20 mouse cellular contexts compared by ENCODE assay signal in genomic region chr16:92743755-92744154, GRCm38 (mm10).
A peak's percentile ranks its signal among the peaks of the same experiment; 100 is the strongest.
DNase-seq lines count a peak whose midpoint lies in the region; ATAC-seq lines count a peak whose summit lies in the region.
"Had no signal": no experiment of that assay in that cellular context is flagged by ENCODE, and none has a peak within 500 bp of the region (broad histone marks: within the 10 kb centered on the region; RNA-seq: fewer than 3 reads in every experiment).

No protein-coding gene starts in this region.

- ATAC-seq in embryonic facial prominence, embryonic 12.5 days (ENCODE audit: insufficient number of reproducible peaks, insufficient read depth, low FRiP score, low TSS enrichment) = no peak
- no peak for ATAC-seq in embryonic facial prominence, embryonic 15.5 days (ENCODE audit: insufficient number of reproducible peaks, low FRiP score, low TSS enrichment, low read depth)
- ATAC-seq in forebrain, embryonic 11.5 days (replicated peaks; ENCODE audit: low FRiP score) = no peak
- ATAC-seq: forebrain, embryonic 13.5 days; intestine, embryonic 16.5 days had no signal

- H3K4me3 ChIP-seq in embryonic facial prominence, embryonic 12.5 days = no peak overlapping the region
- H3K4me3 ChIP-seq in embryonic facial prominence, embryonic 10.5 days = no peak overlapping the region
- no peak overlapping the region for H3K4me3 ChIP-seq in embryonic facial prominence, embryonic 15.5 days (replicated peaks)
- H3K4me3 ChIP-seq in forebrain, embryonic 11.5 days (ENCODE audit: low read depth, low read length) = no peak overlapping the region
- H3K4me3 ChIP-seq: forebrain, embryonic 13.5 days; heart, embryonic 13.5 days; hindbrain, embryonic 15.5 days; myocyte; stomach, embryonic 15.5 days had no signal

- no peak for DNase-seq in embryonic facial prominence, embryonic 10.5 days (ENCODE audit: low spot score)
- DNase-seq in CD4-positive helper T cell, adult 2 months (ENCODE audit: low read depth, low spot score) = peak; percentile 35
- peak; percentile 60 for DNase-seq in thymus, postnatal 0 days (ENCODE audit: low spot score)
- no peak for DNase-seq in kidney, postnatal 4 days
- DNase-seq in forebrain, embryonic 11.5 days (ENCODE audit: low spot score) = no peak
- no peak for DNase-seq in neural tube, embryonic 10.5 days (ENCODE audit: extremely low spot score, low spot score)
- DNase-seq: adrenal gland, postnatal 36 days; cerebellum, adult 2 months; gastrocnemius, postnatal 10 days; heart, adult 18-20 months; midbrain, embryonic 14.5 days had no signal

- H3K9ac ChIP-seq in embryonic facial prominence, embryonic 12.5 days = no peak overlapping the region
- no peak overlapping the region for H3K9ac ChIP-seq in embryonic facial prominence, embryonic 15.5 days
- H3K9ac ChIP-seq in forebrain, embryonic 11.5 days (ENCODE audit: low read length) = no peak overlapping the region
- H3K9ac ChIP-seq: forebrain, embryonic 13.5 days; heart, embryonic 13.5 days; hindbrain, embryonic 15.5 days; liver, embryonic 14.5 days; stomach, embryonic 15.5 days had no signal

- H3K27me3 ChIP-seq in embryonic facial prominence, embryonic 12.5 days = no peaks in the 10 kb centered on the region
- H3K27me3 ChIP-seq in embryonic facial prominence, embryonic 10.5 days (replicated peaks; ENCODE audit: low read depth, poor library complexity, severe bottlenecking) = peaks cover 9% of the 10 kb centered on the region; the same call in 1 of the 2 replicates
- no peaks in the 10 kb centered on the region for H3K27me3 ChIP-seq in embryonic facial prominence, embryonic 15.5 days
- H3K27me3 ChIP-seq in forebrain, embryonic 11.5 days (ENCODE audit: control insufficient read depth, insufficient read depth, low read length) = no peaks in the 10 kb centered on the region
- H3K27me3 ChIP-seq: forebrain, embryonic 13.5 days; hindbrain, embryonic 15.5 days; stomach, embryonic 15.5 days had no signal

- peaks cover 23% of the 10 kb centered on the region for H3K4me1 ChIP-seq in embryonic facial prominence, embryonic 12.5 days
- H3K4me1 ChIP-seq in embryonic facial prominence, embryonic 10.5 days = peaks cover 24% of the 10 kb centered on the region
- H3K4me1 ChIP-seq in embryonic facial prominence, embryonic 15.5 days = peaks cover 45% of the 10 kb centered on the region
- H3K4me1 ChIP-seq in forebrain, embryonic 11.5 days (replicated peaks; ENCODE audit: control insufficient read depth, insufficient read depth, low read length) = no peaks in the 10 kb centered on the region
- H3K4me1 ChIP-seq: stomach, embryonic 15.5 days had no signal

- peak overlapping the region; percentile 77 for H3K27ac ChIP-seq in embryonic facial prominence, embryonic 12.5 days
- no peak overlapping the region; the same call in 1 of the 2 replicates for H3K27ac ChIP-seq in embryonic facial prominence, embryonic 10.5 days (replicated peaks)
- H3K27ac ChIP-seq in embryonic facial prominence, embryonic 15.5 days (replicated peaks) = peak overlapping the region; percentile 63
- no peak overlapping the region for H3K27ac ChIP-seq in forebrain, embryonic 11.5 days (ENCODE audit: low read depth, low read length)
- H3K27ac ChIP-seq: forebrain, embryonic 13.5 days; heart, embryonic 13.5 days; hindbrain, embryonic 15.5 days; liver, embryonic 14.5 days; stomach, embryonic 15.5 days had no signal

- H3K36me3 ChIP-seq in embryonic facial prominence, embryonic 12.5 days = no peaks in the 10 kb centered on the region
- H3K36me3 ChIP-seq in embryonic facial prominence, embryonic 10.5 days (replicated peaks) = no peaks in the 10 kb centered on the region
- H3K36me3 ChIP-seq in embryonic facial prominence, embryonic 15.5 days = no peaks in the 10 kb centered on the region
- no peaks in the 10 kb centered on the region for H3K36me3 ChIP-seq in forebrain, embryonic 11.5 days (ENCODE audit: control insufficient read depth, insufficient read depth, low read length)
- H3K36me3 ChIP-seq: heart, embryonic 13.5 days; hindbrain, embryonic 15.5 days; stomach, embryonic 15.5 days had no signal

- no peaks in the 10 kb centered on the region for H3K9me3 ChIP-seq in embryonic facial prominence, embryonic 12.5 days
- no peaks in the 10 kb centered on the region for H3K9me3 ChIP-seq in embryonic facial prominence, embryonic 10.5 days
- H3K9me3 ChIP-seq in embryonic facial prominence, embryonic 15.5 days (replicated peaks) = no peaks in the 10 kb centered on the region
- H3K9me3 ChIP-seq in forebrain, embryonic 11.5 days (ENCODE audit: control insufficient read depth, low read length) = no peaks in the 10 kb centered on the region
- H3K9me3 ChIP-seq: forebrain, embryonic 13.5 days; heart, embryonic 13.5 days; hindbrain, embryonic 15.5 days; stomach, embryonic 15.5 days had no signal

- no peak overlapping the region for H3K4me2 ChIP-seq in embryonic facial prominence, embryonic 12.5 days (replicated peaks)
- H3K4me2 ChIP-seq in embryonic facial prominence, embryonic 15.5 days (replicated peaks) = no peak overlapping the region
- H3K4me2 ChIP-seq in forebrain, embryonic 11.5 days (ENCODE audit: low read depth, low read length, severe bottlenecking) = no peak overlapping the region
- H3K4me2 ChIP-seq: forebrain, embryonic 13.5 days; heart, embryonic 13.5 days; hindbrain, embryonic 15.5 days; stomach, embryonic 15.5 days had no signal

- 69% methylated on average over 4 of the region's 4 CpGs for WGBS in embryonic facial prominence, embryonic 12.5 days
- 78% methylated on average over 4 of the region's 4 CpGs for WGBS in embryonic facial prominence, embryonic 10.5 days
- WGBS in embryonic facial prominence, embryonic 15.5 days = 54% methylated on average over 4 of the region's 4 CpGs
- WGBS in forebrain, embryonic 11.5 days = 75% methylated on average over 4 of the region's 4 CpGs

Comparison
In these comparisons a context has a peak if more than half of its experiments do, and no peak if none do; other contexts are left out.
1. H3K27ac ChIP-seq: peak in embryonic facial prominence, embryonic 12.5 days (single experiment) and embryonic facial prominence, embryonic 15.5 days (single experiment); none in embryonic facial prominence, embryonic 10.5 days (single experiment) and forebrain, embryonic 11.5 days (single experiment).
2. DNase-seq: peak in CD4-positive helper T cell, adult 2 months (single experiment) and thymus, postnatal 0 days (single experiment); none in embryonic facial prominence, embryonic 10.5 days (single experiment), kidney, postnatal 4 days (0 of 2), forebrain, embryonic 11.5 days (single experiment) and neural tube, embryonic 10.5 days (single experiment).